Mouse (Mus musculus): Measurements from ENCODE around the gene Scin.

DNA sequence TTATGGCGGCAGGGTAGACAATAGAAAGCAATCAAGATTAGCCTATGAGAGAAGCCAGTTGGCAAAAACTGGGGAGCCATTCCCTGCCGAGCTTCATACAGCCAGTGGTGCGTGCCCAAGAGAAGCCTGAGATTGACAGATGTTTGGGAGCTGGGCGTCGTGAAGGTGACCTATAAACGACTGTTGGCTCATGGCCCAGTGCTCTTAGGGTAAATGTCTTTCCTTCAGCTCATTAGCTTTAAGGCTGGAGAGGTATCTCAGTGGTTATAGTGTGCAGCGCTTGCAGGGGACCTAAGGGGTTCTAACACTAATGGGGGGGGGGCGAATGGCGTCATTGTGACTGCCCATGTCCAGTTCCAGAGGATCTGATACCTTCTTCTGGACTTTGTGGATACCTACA, 118.0 kb downstream of the Scin start:
- TF ChIP-seq CTCF (IDR thresholded peaks at IDR 0.05; ENCODE audit: borderline replicate concordance, insufficient read depth, low read depth, low read length): no peak
- TF ChIP-seq POLR2A (IDR thresholded peaks at IDR 0.05; ENCODE audit: borderline replicate concordance, insufficient read depth, low read length): no peak

Data from cerebellum, adult 2 months (tissue).